Mouse (Mus musculus) midbrain, postnatal 0 days (tissue): ENCODE data around the gene Col20a1. TPM values are rescaled to one million over a fixed set of nuclear protein-coding genes. Genes with fewer than 3 reads are reported as not detected.
A peak's percentile ranks its signal among the peaks of the same experiment; 100 is the strongest.

Source experiments
- ATAC-seq: fragments of 200-750 bp; cut with Nextera tagmentation; 2 replicates; pipeline ENCODE4 v1.8.0; 2017; ENCODE audit warnings: moderate number of reproducible peaks, mild to moderate bottlenecking, moderate TSS enrichment, moderate library complexity; ENCODE audit not compliant: low FRiP score
- DNase-seq: peaks from one replicate; pipeline ENCODE4 v3.0.0-alpha.2; 2015; ENCODE audit warnings: low spot score
- H3K27ac ChIP-seq: fragments of 300-500 bp; sonication (generic); 2 replicates; pipeline ENCODE4 v1.5.1; 2014; ENCODE audit warnings: low read depth, mild to moderate bottlenecking, low read length, mixed read lengths
- H3K27me3 ChIP-seq: fragments of 300-500 bp; sonication (generic); 2 replicates; pipeline ENCODE4 v1.6.1; 2014; ENCODE audit warnings: low read length, control low read depth, mixed read lengths; ENCODE audit not compliant: insufficient read depth
- H3K36me3 ChIP-seq: fragments of 300-500 bp; sonication (generic); 2 replicates; pipeline ENCODE4 v1.6.1; 2014; ENCODE audit warnings: low read length, control low read depth, mixed read lengths; ENCODE audit not compliant: insufficient read depth
- H3K4me1 ChIP-seq: fragments of 300-500 bp; sonication (generic); 2 replicates; pipeline ENCODE4 v1.6.1; 2014; ENCODE audit warnings: mild to moderate bottlenecking, control low read depth, antibody characterized with exemption, low read length, mixed read lengths; ENCODE audit not compliant: insufficient read depth
- H3K4me2 ChIP-seq: fragments of 300-500 bp; sonication (generic); 2 replicates; pipeline ENCODE4 v1.6.1; 2014; ENCODE audit warnings: low read depth, mild to moderate bottlenecking, low read length, mixed read lengths; ENCODE audit not compliant: poor library complexity, severe bottlenecking
- H3K4me3 ChIP-seq: fragments of 300-500 bp; sonication (generic); 2 replicates; pipeline ENCODE4 v1.5.1; 2014; ENCODE audit warnings: low read depth, mild to moderate bottlenecking, low read length, moderate library complexity
- H3K9ac ChIP-seq: fragments of 300-500 bp; sonication (generic); replicated peaks from 2 replicates; pipeline ENCODE4 v1.6.1; 2014; ENCODE audit warnings: mild to moderate bottlenecking, low read length, moderate library complexity, mixed read lengths; ENCODE audit not compliant: poor library complexity, severe bottlenecking
- H3K9me3 ChIP-seq: fragments of 300-500 bp; sonication (generic); 2 replicates; pipeline ENCODE4 v1.6.1; 2016; ENCODE audit warnings: low read length, control low read depth
- CTCF ChIP-seq: IDR thresholded peaks from 2 replicates; pipeline ENCODE4 v1.5.1; 2016; ENCODE audit warnings: antibody characterized with exemption, mild to moderate bottlenecking
- WGBS: fragments of 180-500 bp; shearing (Covaris S2); extraction: QIAGEN DNeasy Blood & Tissue Kit; methylation state at CpG from one replicate; pipeline ENCODE4 v1.1.7; 2014; 5-methylcytosine and 5-hydroxymethylcytosine counted together
- polyA plus RNA-seq: library from polyadenylated mRNA; unstranded; fragments of >200 nt; fragmentation: Nextera tagmentation; extraction: Ambion mirVana; gene quantifications from 2 replicates; pipeline ENCODE4 v1.2.1, GENCODE M21; 2015
- total RNA-seq: library from RNA; depleted of rRNA; stranded (reverse); fragments of >200 nt; gene quantifications from 2 replicates; pipeline ENCODE4 v1.2.3, GENCODE M21; 2014; rRNA removed

Col20a1 gene
- total RNA-seq (0.44 and 0.52 TPM in 2 replicates), polyA plus RNA-seq (0.13 and 0.14 TPM in 2 replicates)

DNA sequence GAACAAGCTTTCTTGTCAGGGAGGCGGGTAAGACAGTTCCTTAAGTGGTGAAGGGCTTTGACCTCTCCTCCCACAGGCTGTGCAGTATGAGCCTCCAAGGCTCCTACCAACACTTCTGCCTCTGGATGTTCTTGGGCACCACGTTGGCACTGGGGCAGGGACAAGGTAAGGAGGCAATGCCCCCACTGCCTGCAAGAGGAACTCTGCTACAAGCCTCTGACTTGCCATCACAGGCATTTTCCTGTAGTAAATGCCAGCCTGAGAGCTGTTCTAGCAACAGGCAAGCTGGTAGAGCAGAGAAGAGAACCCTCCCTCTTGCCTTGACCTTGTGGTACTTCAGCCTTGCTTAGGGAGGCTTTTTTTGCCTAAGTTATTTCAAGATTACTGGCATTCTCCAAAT, at the start of gene Col20a1:
TSS of gene Col20a1 (plus strand) at position 87 of the 400 bp plus-strand sequence.
- DNase-seq (no peak), ATAC-seq (no peak)
- Histone ChIP-seq H3K9ac (no peak within 1 kb of the TSS), H3K4me2 (no peak within 1 kb of the TSS), H3K27ac (no peak within 1 kb of the TSS), H3K36me3 (peaks cover 19% of the 10 kb centered on the region), H3K4me3 (no peak within 1 kb of the TSS), H3K9me3 (no peaks in the 10 kb centered on the region), H3K27me3 (no peaks in the 10 kb centered on the region), H3K4me1 (no peaks in the 10 kb centered on the region)
- no peak for TF ChIP-seq CTCF
- WGBS, result 70% methylated on average over 2 of the region's 2 CpGs

DNA sequence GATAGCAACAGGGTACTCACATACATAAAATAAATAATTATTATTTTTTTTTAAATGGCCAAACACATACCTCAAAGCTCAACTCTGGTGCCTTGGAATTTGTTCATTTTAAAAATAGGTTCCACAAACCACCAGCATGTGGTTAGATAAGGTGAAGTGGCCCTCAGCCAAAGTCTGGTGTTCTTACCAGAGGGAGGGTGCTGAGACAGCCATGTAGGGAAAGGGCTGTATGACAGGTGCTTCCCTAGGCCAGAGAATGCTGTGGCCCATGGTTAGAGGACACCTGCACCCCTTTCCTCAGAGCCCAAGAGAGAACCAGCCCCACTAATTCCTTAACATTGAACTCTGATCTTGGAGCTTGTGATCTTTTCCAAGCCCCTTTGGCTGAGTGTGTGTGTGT, 46.1 kb upstream of the Col20a1 start:
- no peaks in the 10 kb centered on the region for H3K4me1 ChIP-seq
- H3K27me3 ChIP-seq, result no peaks in the 10 kb centered on the region
- no peak for TF ChIP-seq CTCF
- H3K9me3 ChIP-seq, result no peaks in the 10 kb centered on the region
- no peak overlapping the region for H3K4me2 ChIP-seq
- H3K9ac ChIP-seq, result no peak overlapping the region
- 0 out of 2 replicates have a peak, but pooled peaks cover 3% of the 10 kb centered on the region for H3K36me3 ChIP-seq
- no peak overlapping the region for H3K4me3 ChIP-seq
- ATAC-seq, result no peak
- no peak overlapping the region for H3K27ac ChIP-seq
- no peak for DNase-seq

DNA sequence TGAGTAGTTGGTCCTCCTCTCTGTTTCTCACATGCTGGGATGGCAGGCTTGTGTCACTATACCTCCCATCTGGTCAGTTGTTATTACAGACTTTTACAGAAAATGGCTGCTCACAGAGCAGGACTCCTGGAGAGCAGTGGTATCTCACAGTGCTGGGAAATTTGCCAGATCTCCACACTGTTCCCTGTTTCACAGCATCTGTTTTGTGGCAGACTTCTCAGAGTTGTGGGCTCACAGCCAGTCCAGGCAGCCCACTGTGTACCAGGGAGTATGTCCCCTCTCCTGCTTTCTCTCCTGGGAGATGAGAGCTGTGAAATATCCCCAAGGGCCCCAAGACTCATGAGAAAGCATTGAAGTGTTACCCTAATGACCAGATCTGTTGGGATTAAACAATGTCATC, 44.5 kb upstream of the Col20a1 start:
- H3K36me3 ChIP-seq, result 0 out of 2 replicates have a peak, but pooled peaks cover 3% of the 10 kb centered on the region
- H3K27ac ChIP-seq, result no peak overlapping the region; the same call in 1 of the 2 replicates
- TF ChIP-seq CTCF, result no peak
- DNase-seq (peak; percentile 57), ATAC-seq (no peak)
- no peak overlapping the region for H3K4me2 ChIP-seq
- no peaks in the 10 kb centered on the region for H3K4me1 ChIP-seq
- no peak overlapping the region for H3K9ac ChIP-seq
- H3K4me3 ChIP-seq, result no peak overlapping the region
- H3K27me3 ChIP-seq, result no peaks in the 10 kb centered on the region
- no peaks in the 10 kb centered on the region for H3K9me3 ChIP-seq

DNA sequence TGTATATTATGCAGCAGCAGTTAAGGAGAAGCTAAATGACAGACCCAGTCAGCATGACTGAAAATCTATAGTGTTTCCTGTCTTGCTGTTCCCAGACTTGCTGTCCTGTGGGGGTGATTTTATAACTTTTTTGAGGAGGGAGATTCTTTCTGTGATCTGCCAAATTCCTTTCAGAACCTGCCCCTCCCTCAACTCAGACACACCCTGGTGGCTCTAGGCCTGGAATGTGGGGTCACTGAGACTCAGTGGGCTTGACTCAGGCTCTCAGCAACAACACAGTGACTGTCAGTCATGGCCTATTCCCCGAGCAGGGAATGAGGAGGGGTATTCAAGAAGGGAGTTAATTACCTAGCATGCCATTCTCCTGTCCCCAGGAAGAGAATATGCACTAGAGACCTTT, 36.4 kb upstream of the Col20a1 start:
- ATAC-seq (no peak), DNase-seq (no peak)
- H3K4me3 ChIP-seq, result no peak overlapping the region
- peaks cover 13% of the 10 kb centered on the region for H3K4me1 ChIP-seq
- H3K36me3 ChIP-seq, result no peaks in the 10 kb centered on the region
- no peak overlapping the region for H3K4me2 ChIP-seq
- no peak overlapping the region for H3K9ac ChIP-seq
- TF ChIP-seq CTCF, result no peak
- H3K9me3 ChIP-seq, result no peaks in the 10 kb centered on the region
- 38% methylated on average over 1 of the region's 1 CpGs for WGBS
- H3K27ac ChIP-seq, result no peak overlapping the region
- no peaks in the 10 kb centered on the region for H3K27me3 ChIP-seq

- peak; percentile 59 for ATAC-seq
- no peaks in the 10 kb centered on the region for H3K36me3 ChIP-seq
- H3K27ac ChIP-seq, result peak overlapping the region; percentile 74
- H3K4me2 ChIP-seq, result peak overlapping the region; percentile 86
- H3K9me3 ChIP-seq, result no peaks in the 10 kb centered on the region
- TF ChIP-seq CTCF, result no peak
- peak overlapping the region; percentile 55; the same call in 1 of the 2 replicates for H3K4me3 ChIP-seq
- H3K4me1 ChIP-seq, result peaks cover 13% of the 10 kb centered on the region
- H3K27me3 ChIP-seq, result no peaks in the 10 kb centered on the region
- peak; percentile 81 for DNase-seq
- 6% methylated on average over 9 of the region's 9 CpGs for WGBS
- H3K9ac ChIP-seq, result peak overlapping the region; percentile 70; the same call in 1 of the 2 replicates
These were observed 33.6 kb upstream of the Col20a1 start for GRCm38 (mm10) chr2:180952731-180953171.

DNA sequence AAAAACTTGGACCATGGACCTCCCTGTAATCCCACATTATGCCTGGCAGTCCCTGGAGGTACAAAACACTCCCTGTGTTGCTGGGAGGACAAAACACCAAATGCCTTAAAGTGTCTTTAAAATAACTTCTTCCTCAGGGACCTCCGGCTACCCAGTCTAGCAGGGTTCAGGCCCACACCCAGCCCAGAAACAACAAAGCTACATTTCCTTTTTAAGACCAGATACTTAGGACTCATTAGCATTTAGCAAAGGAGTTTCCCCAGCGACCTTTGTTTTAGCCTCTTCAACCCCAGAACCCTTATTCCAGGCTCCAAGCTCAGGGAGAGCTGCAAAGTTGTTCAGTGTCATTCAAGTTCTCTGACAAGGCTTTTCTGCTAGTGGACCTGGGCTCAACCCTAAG, 32.7 kb upstream of the Col20a1 start:
- 8% methylated on average over 2 of the region's 2 CpGs for WGBS
- H3K9me3 ChIP-seq, result no peaks in the 10 kb centered on the region
- no peaks in the 10 kb centered on the region for H3K36me3 ChIP-seq
- H3K4me2 ChIP-seq, result peak overlapping the region; percentile 86
- peaks cover 13% of the 10 kb centered on the region for H3K4me1 ChIP-seq
- H3K4me3 ChIP-seq, result peak overlapping the region; percentile 55
- ATAC-seq (no peak), DNase-seq (peak; percentile 8)
- H3K9ac ChIP-seq, result peak overlapping the region; percentile 70
- no peak for TF ChIP-seq CTCF
- H3K27ac ChIP-seq, result peak overlapping the region; percentile 74
- no peaks in the 10 kb centered on the region for H3K27me3 ChIP-seq
